ENCODE assay signal across 8 mouse cellular contexts in the genomic region with DNA sequence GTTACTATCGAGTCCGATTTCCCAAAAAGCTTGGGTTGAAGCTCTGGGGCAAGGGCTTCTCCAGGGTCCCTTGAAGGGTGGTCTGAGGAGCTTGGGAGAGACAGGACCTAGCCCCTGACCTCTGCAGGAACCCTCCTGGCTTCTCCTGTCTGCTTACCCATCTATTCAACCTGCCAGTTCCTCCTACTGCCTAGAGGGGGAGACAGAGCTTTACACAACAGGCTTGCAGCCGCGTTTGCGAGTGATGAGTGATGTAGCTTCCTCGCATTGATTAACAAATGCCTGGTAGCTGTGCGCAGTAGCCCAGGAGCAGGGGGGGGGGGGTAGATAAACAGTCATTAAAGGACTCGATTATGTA. TPM values are rescaled to one million over a fixed set of nuclear protein-coding genes. Genes with fewer than 3 reads are reported as not detected.
A peak's percentile ranks its signal among the peaks of the same experiment; 100 is the strongest.
DNase-seq lines count a peak whose midpoint lies in the region; ATAC-seq and TF ChIP-seq lines count a peak whose summit lies in the region.

No protein-coding gene starts in this region.

- H3K9ac ChIP-seq in forebrain, postnatal 0 days: peak overlapping the region; percentile 83
- H3K9ac ChIP-seq in hindbrain, embryonic 12.5 days: peak overlapping the region; percentile 85

- peak overlapping the region; percentile 45; the same call in 1 of the 2 replicates for H3K27ac ChIP-seq in forebrain, postnatal 0 days (ENCODE audit: low read depth, low read length)
- H3K27ac ChIP-seq in hindbrain, embryonic 12.5 days: peak overlapping the region; percentile 42

- peaks cover 19% of the 10 kb centered on the region for H3K36me3 ChIP-seq in forebrain, postnatal 0 days (ENCODE audit: insufficient read depth)
- H3K36me3 ChIP-seq in hindbrain, embryonic 12.5 days: peaks cover 22% of the 10 kb centered on the region

- H3K4me3 ChIP-seq in forebrain, postnatal 0 days (ENCODE audit: low read depth, low read length): peak overlapping the region; percentile 72
- peak overlapping the region; percentile 72 for H3K4me3 ChIP-seq in hindbrain, embryonic 12.5 days

- peak; percentile 95 for DNase-seq in MN1 (ENCODE audit: low spot score)
- peak; percentile 77 to 90 for DNase-seq in cerebellum, adult 18-20 months
- DNase-seq in forebrain, postnatal 0 days: peak; percentile 88
- peak; percentile 70 to 75 for DNase-seq in layer of hippocampus, postnatal 10 days (ENCODE audit: low spot score in 2 of 2)
- peak; percentile 83 for DNase-seq in lung, postnatal 10 days
- DNase-seq in retina, postnatal 1 day: peak; percentile 92
- DNase-seq in urinary bladder, adult 18-20 months (ENCODE audit: low spot score in 2 of 2): no peak

- peak; percentile 38 for ATAC-seq in forebrain, postnatal 0 days
- ATAC-seq in hindbrain, embryonic 12.5 days (ENCODE audit: low FRiP score): peak; percentile 23

- no peaks in the 10 kb centered on the region for H3K9me3 ChIP-seq in forebrain, postnatal 0 days (ENCODE audit: low read length)
- H3K9me3 ChIP-seq in hindbrain, embryonic 12.5 days (replicated peaks): no peaks in the 10 kb centered on the region

- TF ChIP-seq CTCF in forebrain, postnatal 0 days (IDR thresholded peaks at IDR 0.05; ENCODE audit: low read depth): peak; percentile 95

- no peaks in the 10 kb centered on the region for H3K27me3 ChIP-seq in forebrain, postnatal 0 days (ENCODE audit: insufficient read depth, low read length)
- no peaks in the 10 kb centered on the region for H3K27me3 ChIP-seq in hindbrain, embryonic 12.5 days

- 10% methylated on average over 8 of the region's 8 CpGs for WGBS in forebrain, postnatal 0 days
- 5% methylated on average over 8 of the region's 8 CpGs for WGBS in hindbrain, embryonic 12.5 days

- H3K4me2 ChIP-seq in forebrain, postnatal 0 days (ENCODE audit: low read depth): peak overlapping the region; percentile 84
- peak overlapping the region; percentile 96 for H3K4me2 ChIP-seq in hindbrain, embryonic 12.5 days (replicated peaks)

- peaks cover 25% of the 10 kb centered on the region for H3K4me1 ChIP-seq in forebrain, postnatal 0 days (ENCODE audit: insufficient read depth)
- H3K4me1 ChIP-seq in hindbrain, embryonic 12.5 days: peaks cover 35% of the 10 kb centered on the region

RNA-seq across cellular contexts. Expression of a gene that starts 1.9 kb away (rescaled TPM):
- 263 and 283 TPM in 2 replicates for total RNA-seq in forebrain, postnatal 0 days (2014; rRNA removed)
- polyA plus RNA-seq in forebrain, postnatal 0 days (2015; fragmentation: Nextera tagmentation; extraction: Ambion mirVana): 174 and 175 TPM in 2 replicates
- 48.1 and 49.0 TPM in 2 replicates for polyA plus RNA-seq in hindbrain, embryonic 12.5 days (2016; fragmentation: Nextera tagmentation; extraction: Ambion mirVana)
- total RNA-seq in layer of hippocampus, postnatal 10 days (2021): 100 to 1,000 TPM; 135 to 139 TPM

RNA-seq across cellular contexts. Expression of a gene that starts 10.9 kb away (rescaled TPM):
- total RNA-seq in forebrain, postnatal 0 days (2014; rRNA removed): 31.8 and 43.6 TPM in 2 replicates
- 63.2 and 99.4 TPM in 2 replicates for polyA plus RNA-seq in forebrain, postnatal 0 days (2015; fragmentation: Nextera tagmentation; extraction: Ambion mirVana)
- 569 and 595 TPM in 2 replicates for polyA plus RNA-seq in hindbrain, embryonic 12.5 days (2016; fragmentation: Nextera tagmentation; extraction: Ambion mirVana)
- total RNA-seq in layer of hippocampus, postnatal 10 days (2021): 10 to 100 TPM; 31.2 to 37.7 TPM

RNA-seq across cellular contexts. Expression of a gene that starts 16.1 kb away (rescaled TPM):
- 2.0 and 6.4 TPM in 2 replicates for total RNA-seq in forebrain, postnatal 0 days (2014; rRNA removed)
- 3.3 and 4.3 TPM in 2 replicates for polyA plus RNA-seq in forebrain, postnatal 0 days (2015; fragmentation: Nextera tagmentation; extraction: Ambion mirVana)
- polyA plus RNA-seq in hindbrain, embryonic 12.5 days (2016; fragmentation: Nextera tagmentation; extraction: Ambion mirVana): 15.5 and 17.4 TPM in 2 replicates
- 10 to 100 TPM in 1 of 2 experiments, 1 to 10 TPM in 1; 8.6 to 12.1 TPM for total RNA-seq in layer of hippocampus, postnatal 10 days (2021)

RNA-seq across cellular contexts. Expression of a gene that starts 16.2 kb away (rescaled TPM):
- total RNA-seq in forebrain, postnatal 0 days (2014; rRNA removed): not detected in 2 replicates
- polyA plus RNA-seq in forebrain, postnatal 0 days (2015; fragmentation: Nextera tagmentation; extraction: Ambion mirVana): not detected in 2 replicates
- polyA plus RNA-seq in hindbrain, embryonic 12.5 days (2016; fragmentation: Nextera tagmentation; extraction: Ambion mirVana): 0.22 and 0.61 TPM in 2 replicates
- not detected for total RNA-seq in layer of hippocampus, postnatal 10 days (2021)

RNA-seq across cellular contexts. Expression of a gene that starts 19.1 kb away (rescaled TPM):
- total RNA-seq in forebrain, postnatal 0 days (2014; rRNA removed): 11.2 and 17.6 TPM in 2 replicates
- 60.3 and 64.2 TPM in 2 replicates for polyA plus RNA-seq in forebrain, postnatal 0 days (2015; fragmentation: Nextera tagmentation; extraction: Ambion mirVana)
- 53.8 and 60.0 TPM in 2 replicates for polyA plus RNA-seq in hindbrain, embryonic 12.5 days (2016; fragmentation: Nextera tagmentation; extraction: Ambion mirVana)
- 10 to 100 TPM; 43.0 to 43.2 TPM for total RNA-seq in layer of hippocampus, postnatal 10 days (2021)

Comparison
In these comparisons a context has a peak if more than half of its experiments do, and no peak if none do; other contexts are left out.
1. DNase-seq: peak in MN1 (single experiment), cerebellum, adult 18-20 months (2 of 2), forebrain, postnatal 0 days (single experiment), layer of hippocampus, postnatal 10 days (2 of 2), lung, postnatal 10 days (single experiment) and retina, postnatal 1 day (single experiment); none in urinary bladder, adult 18-20 months (0 of 2).